Mouse (Mus musculus) cortical plate, adult 2 months (tissue): ENCODE measurements around the gene Hbb-bs. TPM values are rescaled to one million over a fixed set of nuclear protein-coding genes. Genes with fewer than 3 reads are reported as not detected.
"Not testable (repeated sequence)": the region's sequence is repeated elsewhere in the genome, so short reads cannot be mapped to it uniquely, and the experiment has no call there.

ENCODE experiments used
- H3K27ac ChIP-seq: fragments of 200-500 bp; 2 replicates; pipeline ENCODE4 v1.5.1; 2012; ENCODE audit warnings: low read length, control low read depth, inconsistent platforms; ENCODE audit not compliant: insufficient read depth
- H3K4me1 ChIP-seq: fragments of 200-500 bp; 2 replicates; pipeline ENCODE4 v1.6.1; 2011; ENCODE audit warnings: low read length; ENCODE audit not compliant: control insufficient read depth, insufficient read depth
- H3K4me3 ChIP-seq: fragments of 200-500 bp; 2 replicates; pipeline ENCODE4 v1.5.1; 2011; ENCODE audit warnings: mild to moderate bottlenecking, low read length, control low read depth; ENCODE audit not compliant: insufficient read depth
- CTCF ChIP-seq: fragments of 200-500 bp; IDR thresholded peaks from 2 replicates; pipeline ENCODE4 v1.5.1; 2011; ENCODE audit warnings: mild to moderate bottlenecking, control low read depth, low read length; ENCODE audit not compliant: insufficient read depth; ENCODE audit errors: extremely low read depth
- POLR2A ChIP-seq: fragments of 200-500 bp; IDR thresholded peaks from 2 replicates; pipeline ENCODE4 v1.6.1; 2011; ENCODE audit warnings: mild to moderate bottlenecking, low read length, control low read depth; ENCODE audit not compliant: insufficient read depth; ENCODE audit errors: extremely low read depth
- polyA plus RNA-seq: library from polyadenylated mRNA; depleted of rRNA; stranded (reverse); fragments of >200 nt; gene quantifications from 2 replicates; pipeline ENCODE4 v1.2.3, GENCODE M21; 2012; rRNA removed

The Hbb-bs gene
- polyA plus RNA-seq, 1 experiment = 650 TPM

GRCm38 (mm10) chr7:103792669-103793388 is 35.1 kb downstream of the Hbb-bs start:
- H3K4me1 ChIP-seq = no peaks in the 10 kb centered on the region
- H3K4me3 ChIP-seq = no peak overlapping the region
- no peak for TF ChIP-seq POLR2A
- no peak for TF ChIP-seq CTCF
- no peak overlapping the region for H3K27ac ChIP-seq

- TF ChIP-seq CTCF (no peak), POLR2A (no peak)
- no peak within 1 kb of the TSS for H3K27ac ChIP-seq
- H3K4me3 ChIP-seq = no peak within 1 kb of the TSS
- H3K4me1 ChIP-seq = no peaks in the 10 kb centered on the region
Observed at GRCm38 (mm10) chr7:103791721-103792120, 36.2 kb downstream of the Hbb-bs start, which contains the start of gene Olfr67. Olfr67 (minus strand) TSS chr7:103791821.

- no peak within 1 kb of the TSS for H3K4me3 ChIP-seq
- H3K4me1 ChIP-seq = no peaks in the 10 kb centered on the region
- TF ChIP-seq CTCF = no peak
- no peak for TF ChIP-seq POLR2A
- no peak within 1 kb of the TSS for H3K27ac ChIP-seq
Observed at GRCm38 (mm10) chr7:103779598-103779997, 48.3 kb downstream of the Hbb-bs start, which contains the start of gene Olfr68. Olfr68 (minus strand) TSS chr7:103779698.

- not testable (repeated sequence) for H3K27ac ChIP-seq, H3K4me1 ChIP-seq, H3K4me3 ChIP-seq
Observed at GRCm38 (mm10) chr7:103777652-103778051, 50.2 kb downstream of the Hbb-bs start.

Other genes starting within 250 kb of the Hbb-bs start
- gene Olfr618, start 238.0 kb downstream of the Hbb-bs start, polyA plus RNA-seq = not detected in 2 replicates
- gene Olfr619, start 227.5 kb downstream of the Hbb-bs start, polyA plus RNA-seq = not detected in 2 replicates
- not detected in 2 replicates for gene Olfr620, start 215.6 kb downstream of the Hbb-bs start, polyA plus RNA-seq
- not detected in 2 replicates for gene Olfr622, start 185.4 kb downstream of the Hbb-bs start, polyA plus RNA-seq
- gene Olfr623, start 164.4 kb downstream of the Hbb-bs start, polyA plus RNA-seq = not detected in 2 replicates
- 0.02 TPM in 1 of 2 replicates, not detected in the other for gene Olfr624, start 156.9 kb downstream of the Hbb-bs start, polyA plus RNA-seq
- gene Olfr625-ps1, start 145.4 kb downstream of the Hbb-bs start, polyA plus RNA-seq = not detected in 2 replicates
- not detected in 2 replicates for gene Olfr243, start 113.4 kb downstream of the Hbb-bs start, polyA plus RNA-seq
- gene Olfr628, start 97.7 kb downstream of the Hbb-bs start, polyA plus RNA-seq = not detected in 2 replicates
- gene Olfr629, start 83.2 kb downstream of the Hbb-bs start, polyA plus RNA-seq = not detected in 2 replicates
- gene Olfr630, start 70.8 kb downstream of the Hbb-bs start, polyA plus RNA-seq = not detected in 2 replicates
- not detected in 2 replicates for gene Olfr69, start 56.5 kb downstream of the Hbb-bs start, polyA plus RNA-seq
- not detected in 2 replicates for gene Olfr68, start 48.4 kb downstream of the Hbb-bs start, polyA plus RNA-seq
- gene Olfr67, start 36.3 kb downstream of the Hbb-bs start, polyA plus RNA-seq = not detected in 2 replicates
- 56.3 and 87.5 TPM in 2 replicates for gene Hbb-bt, start 14.1 kb downstream of the Hbb-bs start, polyA plus RNA-seq
- gene Hbb-bh2, start 12.4 kb upstream of the Hbb-bs start, polyA plus RNA-seq = not detected in 2 replicates
- not detected in 2 replicates for gene Hbb-bh1, start 15.1 kb upstream of the Hbb-bs start, polyA plus RNA-seq
- gene Hbb-y, start 25.1 kb upstream of the Hbb-bs start, polyA plus RNA-seq = 0.95 and 1.0 TPM in 2 replicates
- gene Olfr66, start 58.2 kb upstream of the Hbb-bs start, polyA plus RNA-seq = not detected in 2 replicates
- not detected in 2 replicates for gene Olfr64, start 66.4 kb upstream of the Hbb-bs start, polyA plus RNA-seq
- not detected in 2 replicates for gene Olfr65, start 75.4 kb upstream of the Hbb-bs start, polyA plus RNA-seq
- not detected in 2 replicates for gene Olfr631, start 100.7 kb upstream of the Hbb-bs start, polyA plus RNA-seq
- not detected in 2 replicates for gene Olfr632, start 106.3 kb upstream of the Hbb-bs start, polyA plus RNA-seq
- not detected in 2 replicates for gene Olfr633, start 116.3 kb upstream of the Hbb-bs start, polyA plus RNA-seq
- not detected in 2 replicates for gene Olfr635, start 143.1 kb upstream of the Hbb-bs start, polyA plus RNA-seq
- not detected in 2 replicates for gene Olfr638, start 170.7 kb upstream of the Hbb-bs start, polyA plus RNA-seq
- not detected in 2 replicates for gene Olfr639, start 189.2 kb upstream of the Hbb-bs start, polyA plus RNA-seq
- not detected in 2 replicates for gene Olfr640, start 197.5 kb upstream of the Hbb-bs start, polyA plus RNA-seq
- not detected in 2 replicates for gene Olfr641, start 207.3 kb upstream of the Hbb-bs start, polyA plus RNA-seq
- gene Olfr642, start 224.6 kb upstream of the Hbb-bs start, polyA plus RNA-seq = not detected in 2 replicates
- not detected in 2 replicates for gene 4930516K23Rik, start 233.3 kb upstream of the Hbb-bs start, polyA plus RNA-seq
- not detected in 2 replicates for gene Olfr644, start 243.8 kb upstream of the Hbb-bs start, polyA plus RNA-seq